Mouse (Mus musculus) bone marrow macrophage, adult 2 months (primary cell): ENCODE measurements around the gene Wnt1.

ENCODE experiments used
- CTCF ChIP-seq: IDR thresholded peaks from 2 replicates; pipeline ENCODE4 v1.5.1; 2012; ENCODE audit warnings: low read depth, mild to moderate bottlenecking, low read length, moderate library complexity
- POLR2A ChIP-seq: IDR thresholded peaks from 2 replicates; pipeline ENCODE4 v1.6.1; 2012; ENCODE audit warnings: mild to moderate bottlenecking, low read depth, low read length, borderline replicate concordance

GRCm38 (mm10) chr15:98806809-98807770 lies 17.4 kb downstream of the Wnt1 start:
- no peak for TF ChIP-seq CTCF
- TF ChIP-seq POLR2A = no peak
